Mouse (Mus musculus) olfactory bulb, adult 2 months (tissue): ENCODE measurements around the gene Chrna5.

Experiments used
- CTCF ChIP-seq: fragments of 200-500 bp; IDR thresholded peaks from 2 replicates; pipeline ENCODE4 v1.5.1; 2012; ENCODE audit warnings: low read depth, mild to moderate bottlenecking, low read length, moderate library complexity; ENCODE audit not compliant: insufficient read depth
- POLR2A ChIP-seq: fragments of 200-500 bp; IDR thresholded peaks from 2 replicates; pipeline ENCODE4 v1.6.1; 2012; ENCODE audit warnings: mild to moderate bottlenecking, low read depth, low read length, moderate library complexity; ENCODE audit not compliant: insufficient read depth

GRCm38 (mm10) chr9:54944467-54944866 lies 36.2 kb upstream of the Chrna5 start:
- TF ChIP-seq CTCF, result no peak
- no peak for TF ChIP-seq POLR2A
